Mouse (Mus musculus): Measurements from ENCODE around the gene Epb41l2. TPM values are rescaled to one million over a fixed set of nuclear protein-coding genes. Genes with fewer than 3 reads are reported as not detected.
A peak's percentile ranks its signal among the peaks of the same experiment; 100 is the strongest.

Gene Epb41l2
- polyA plus RNA-seq, 1 experiment from 2014 or later, result 95.3 TPM

GRCm38 (mm10) chr10:25466493-25466892, 106.9 kb downstream of the Epb41l2 start:
- H3K9ac ChIP-seq (ENCODE audit: low read length), result no peak overlapping the region
- H3K4me3 ChIP-seq (ENCODE audit: low read length), result no peak overlapping the region
- no peaks in the 10 kb centered on the region for H3K4me1 ChIP-seq (replicated peaks; ENCODE audit: control insufficient read depth, insufficient read depth, low read length)
- 33% methylated on average over 2 of the region's 2 CpGs for whole genome bisulfite sequencing
- no peak overlapping the region for H3K4me2 ChIP-seq (ENCODE audit: low read depth, low read length)
- H3K27ac ChIP-seq (ENCODE audit: low read length), result no peak overlapping the region
- ATAC-seq (ENCODE audit: low read depth), result no peak
- peaks cover 1% of the 10 kb centered on the region for H3K36me3 ChIP-seq (ENCODE audit: control insufficient read depth, insufficient read depth, low read length)
- H3K9me3 ChIP-seq (ENCODE audit: control insufficient read depth, low read length), result no peaks in the 10 kb centered on the region
- H3K27me3 ChIP-seq (ENCODE audit: control insufficient read depth, insufficient read depth, low read depth, low read length), result no peaks in the 10 kb centered on the region

- H3K27me3 ChIP-seq (ENCODE audit: control insufficient read depth, insufficient read depth, low read depth, low read length), result no peaks in the 10 kb centered on the region
- WGBS, result 68% methylated on average over 2 of the region's 2 CpGs
- H3K4me1 ChIP-seq (replicated peaks; ENCODE audit: control insufficient read depth, insufficient read depth, low read length), result no peaks in the 10 kb centered on the region
- no peaks in the 10 kb centered on the region for H3K9me3 ChIP-seq (ENCODE audit: control insufficient read depth, low read length)
- no peak overlapping the region for H3K4me2 ChIP-seq (ENCODE audit: low read depth, low read length)
- peaks cover 11% of the 10 kb centered on the region for H3K36me3 ChIP-seq (ENCODE audit: control insufficient read depth, insufficient read depth, low read length)
- H3K27ac ChIP-seq (ENCODE audit: low read length), result no peak overlapping the region
- H3K4me3 ChIP-seq (ENCODE audit: low read length), result no peak overlapping the region
- no peak overlapping the region for H3K9ac ChIP-seq (ENCODE audit: low read length)
- no peak for ATAC-seq (ENCODE audit: low read depth)
Observed at GRCm38 (mm10) chr10:25471944-25472343, 112.3 kb downstream of the Epb41l2 start.

GRCm38 (mm10) chr10:25479716-25480115, 120.1 kb downstream of the Epb41l2 start:
- Histone ChIP-seq H3K27me3 (ENCODE audit: control insufficient read depth, insufficient read depth, low read depth, low read length) (no peaks in the 10 kb centered on the region), H3K4me2 (ENCODE audit: low read depth, low read length) (no peak overlapping the region), H3K4me1 (replicated peaks; ENCODE audit: control insufficient read depth, insufficient read depth, low read length) (no peaks in the 10 kb centered on the region), H3K9me3 (ENCODE audit: control insufficient read depth, low read length) (no peaks in the 10 kb centered on the region), H3K9ac (ENCODE audit: low read length) (no peak overlapping the region), H3K36me3 (ENCODE audit: control insufficient read depth, insufficient read depth, low read length) (peaks cover 8% of the 10 kb centered on the region), H3K27ac (ENCODE audit: low read length) (no peak overlapping the region), H3K4me3 (ENCODE audit: low read length) (no peak overlapping the region)
- WGBS, result 80% methylated on average over 3 of the region's 3 CpGs
- no peak for ATAC-seq (ENCODE audit: low read depth)

- no peaks in the 10 kb centered on the region for H3K4me1 ChIP-seq (replicated peaks; ENCODE audit: control insufficient read depth, insufficient read depth, low read length)
- no peaks in the 10 kb centered on the region for H3K9me3 ChIP-seq (ENCODE audit: control insufficient read depth, low read length)
- H3K4me2 ChIP-seq (ENCODE audit: low read depth, low read length), result no peak overlapping the region
- H3K9ac ChIP-seq (ENCODE audit: low read length), result no peak overlapping the region
- H3K36me3 ChIP-seq (ENCODE audit: control insufficient read depth, insufficient read depth, low read length), result peaks cover 8% of the 10 kb centered on the region
- no peak for ATAC-seq (ENCODE audit: low read depth)
- H3K27ac ChIP-seq (ENCODE audit: low read length), result no peak overlapping the region; the same call in 1 of the 2 replicates
- no peaks in the 10 kb centered on the region for H3K27me3 ChIP-seq (ENCODE audit: control insufficient read depth, insufficient read depth, low read depth, low read length)
- 47% methylated on average over 5 of the region's 5 CpGs for WGBS
- H3K4me3 ChIP-seq (ENCODE audit: low read length), result no peak overlapping the region
Observed at GRCm38 (mm10) chr10:25482791-25483190, 123.2 kb downstream of the Epb41l2 start.

GRCm38 (mm10) chr10:25488456-25488855, 128.9 kb downstream of the Epb41l2 start:
- H3K27me3 ChIP-seq (ENCODE audit: control insufficient read depth, insufficient read depth, low read depth, low read length), result no peaks in the 10 kb centered on the region
- H3K4me3 ChIP-seq (ENCODE audit: low read length), result no peak overlapping the region
- no peaks in the 10 kb centered on the region for H3K4me1 ChIP-seq (replicated peaks; ENCODE audit: control insufficient read depth, insufficient read depth, low read length)
- H3K9ac ChIP-seq (ENCODE audit: low read length), result no peak overlapping the region
- H3K27ac ChIP-seq (ENCODE audit: low read length), result no peak overlapping the region
- H3K36me3 ChIP-seq (ENCODE audit: control insufficient read depth, insufficient read depth, low read length), result 0 out of 2 replicates have a peak, but pooled peaks cover 2% of the 10 kb centered on the region
- 5% methylated on average over 1 of the region's 1 CpGs for WGBS
- ATAC-seq (ENCODE audit: low read depth), result peak; percentile 38; the same call in 1 of the 2 replicates
- H3K9me3 ChIP-seq (ENCODE audit: control insufficient read depth, low read length), result no peaks in the 10 kb centered on the region
- H3K4me2 ChIP-seq (ENCODE audit: low read depth, low read length), result no peak overlapping the region

- Histone ChIP-seq H3K36me3 (ENCODE audit: control insufficient read depth, insufficient read depth, low read length) (0 out of 2 replicates have a peak, but pooled peaks cover 9% of the 10 kb centered on the region), H3K9ac (ENCODE audit: low read length) (no peak overlapping the region), H3K9me3 (ENCODE audit: control insufficient read depth, low read length) (no peaks in the 10 kb centered on the region), H3K4me3 (ENCODE audit: low read length) (no peak overlapping the region), H3K27me3 (ENCODE audit: control insufficient read depth, insufficient read depth, low read depth, low read length) (no peaks in the 10 kb centered on the region), H3K27ac (ENCODE audit: low read length) (no peak overlapping the region), H3K4me2 (ENCODE audit: low read depth, low read length) (no peak overlapping the region), H3K4me1 (replicated peaks; ENCODE audit: control insufficient read depth, insufficient read depth, low read length) (no peaks in the 10 kb centered on the region)
- no peak for ATAC-seq (ENCODE audit: low read depth)
- WGBS, result 65% methylated on average over 10 of the region's 10 CpGs
Observed at GRCm38 (mm10) chr10:25499323-25500071, 139.9 kb downstream of the Epb41l2 start.

GRCm38 (mm10) chr10:25503250-25503649, 143.7 kb downstream of the Epb41l2 start:
- H3K4me2 ChIP-seq (ENCODE audit: low read depth, low read length), result no peak overlapping the region
- no peak overlapping the region for H3K27ac ChIP-seq (ENCODE audit: low read length)
- no peak overlapping the region for H3K9ac ChIP-seq (ENCODE audit: low read length)
- no peaks in the 10 kb centered on the region for H3K9me3 ChIP-seq (ENCODE audit: control insufficient read depth, low read length)
- WGBS, result 52% methylated on average over 5 of the region's 5 CpGs
- no peaks in the 10 kb centered on the region for H3K27me3 ChIP-seq (ENCODE audit: control insufficient read depth, insufficient read depth, low read depth, low read length)
- no peaks in the 10 kb centered on the region for H3K4me1 ChIP-seq (replicated peaks; ENCODE audit: control insufficient read depth, insufficient read depth, low read length)
- H3K36me3 ChIP-seq (ENCODE audit: control insufficient read depth, insufficient read depth, low read length), result peaks cover 13% of the 10 kb centered on the region; the same call in 1 of the 2 replicates
- H3K4me3 ChIP-seq (ENCODE audit: low read length), result no peak overlapping the region
- ATAC-seq (ENCODE audit: low read depth), result no peak

GRCm38 (mm10) chr10:25513821-25514220, 154.2 kb downstream of the Epb41l2 start:
- 62% methylated on average over 1 of the region's 1 CpGs for WGBS
- Histone ChIP-seq H3K4me2 (ENCODE audit: low read depth, low read length) (no peak overlapping the region), H3K27ac (ENCODE audit: low read length) (no peak overlapping the region), H3K4me1 (replicated peaks; ENCODE audit: control insufficient read depth, insufficient read depth, low read length) (no peaks in the 10 kb centered on the region), H3K27me3 (ENCODE audit: control insufficient read depth, insufficient read depth, low read depth, low read length) (no peaks in the 10 kb centered on the region), H3K9me3 (ENCODE audit: control insufficient read depth, low read length) (no peaks in the 10 kb centered on the region), H3K4me3 (ENCODE audit: low read length) (no peak overlapping the region), H3K9ac (ENCODE audit: low read length) (no peak overlapping the region), H3K36me3 (ENCODE audit: control insufficient read depth, insufficient read depth, low read length) (peaks cover 15% of the 10 kb centered on the region)
- ATAC-seq (ENCODE audit: low read depth), result no peak

GRCm38 (mm10) chr10:25519954-25520353, 160.4 kb downstream of the Epb41l2 start:
- no peak overlapping the region for H3K4me3 ChIP-seq (ENCODE audit: low read length)
- no peaks in the 10 kb centered on the region for H3K27me3 ChIP-seq (ENCODE audit: control insufficient read depth, insufficient read depth, low read depth, low read length)
- no peak overlapping the region for H3K4me2 ChIP-seq (ENCODE audit: low read depth, low read length)
- 72% methylated on average over 3 of the region's 3 CpGs for WGBS
- peaks cover 21% of the 10 kb centered on the region for H3K36me3 ChIP-seq (ENCODE audit: control insufficient read depth, insufficient read depth, low read length)
- ATAC-seq (ENCODE audit: low read depth), result no peak
- H3K9me3 ChIP-seq (ENCODE audit: control insufficient read depth, low read length), result no peaks in the 10 kb centered on the region
- no peaks in the 10 kb centered on the region for H3K4me1 ChIP-seq (replicated peaks; ENCODE audit: control insufficient read depth, insufficient read depth, low read length)
- H3K9ac ChIP-seq (ENCODE audit: low read length), result no peak overlapping the region
- no peak overlapping the region for H3K27ac ChIP-seq (ENCODE audit: low read length)

Measured in lung, embryonic 16.5 days (tissue).